Mouse (Mus musculus): Measurements from ENCODE around the gene Cxcl2.

DNA sequence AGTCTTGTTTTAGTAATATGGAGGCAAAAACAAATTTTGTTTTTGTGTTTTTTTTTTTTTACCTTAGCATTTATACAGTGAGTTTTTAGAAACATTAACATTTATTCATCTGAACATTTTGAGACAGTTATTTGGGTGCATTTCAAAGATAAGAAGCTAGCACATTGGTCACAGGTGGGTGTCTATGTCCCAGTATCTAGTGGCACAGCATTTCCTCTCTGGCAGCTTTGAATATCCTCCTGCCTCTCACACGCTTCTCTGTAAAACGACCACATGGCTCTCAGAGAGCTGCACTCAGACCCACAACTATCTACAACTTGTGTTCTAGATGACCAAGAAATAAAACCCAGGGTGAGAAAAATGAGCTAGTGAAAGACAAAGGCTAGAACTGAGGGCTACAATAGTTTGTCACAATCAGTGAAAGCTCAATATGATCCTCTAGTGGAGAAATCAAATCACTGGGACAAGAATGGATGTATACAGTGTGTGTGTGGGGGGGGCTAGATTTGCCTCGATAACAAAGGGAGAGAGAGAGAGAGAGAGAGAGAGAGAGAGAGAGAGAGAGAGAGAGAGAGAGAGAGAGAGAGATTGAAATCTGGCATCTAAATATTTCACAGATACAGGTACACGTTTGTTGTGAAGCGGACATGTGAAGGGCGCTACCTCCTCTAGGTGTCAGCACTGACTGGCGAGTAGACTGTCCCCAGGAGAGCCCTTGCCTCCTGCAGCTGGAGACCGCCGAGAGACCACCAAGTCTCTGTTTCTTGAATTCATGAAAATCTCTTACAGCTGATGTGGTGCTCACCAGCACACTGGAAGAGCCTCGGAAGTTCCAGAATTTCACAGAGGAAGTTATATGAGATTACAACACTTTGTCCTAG, 1.1 kb upstream of the Cxcl2 start:
- TF ChIP-seq CTCF (IDR thresholded peaks at IDR 0.05; ENCODE audit: control insufficient read depth, insufficient read depth, insufficient read length) (no peak), MAX (IDR thresholded peaks at IDR 0.05) (no peak)
